Mouse (Mus musculus) embryonic facial prominence, embryonic 14.5 days (tissue): Measurements from ENCODE around the gene Nalcn. TPM values are rescaled to one million over a fixed set of nuclear protein-coding genes. Genes with fewer than 3 reads are reported as not detected.

ENCODE experiments used
- ATAC-seq: fragments of 200-750 bp; cut with Nextera tagmentation; 2 replicates; pipeline ENCODE4 v1.8.0; 2017; ENCODE audit warnings: low read depth, moderate number of reproducible peaks, moderate TSS enrichment
- DNase-seq: peaks from one replicate; pipeline ENCODE4 v3.0.0-alpha.2; 2015; ENCODE audit warnings: low spot score
- H3K27ac ChIP-seq: fragments of 300-500 bp; sonication (generic); replicated peaks from 2 replicates; pipeline ENCODE4 v1.5.1; 2014; ENCODE audit warnings: low read depth, mild to moderate bottlenecking, low read length, moderate library complexity
- H3K27me3 ChIP-seq: fragments of 300-500 bp; sonication (generic); replicated peaks from 2 replicates; pipeline ENCODE4 v1.6.1; 2014; ENCODE audit warnings: low read length; ENCODE audit not compliant: control insufficient read depth, insufficient read depth
- H3K36me3 ChIP-seq: fragments of 300-500 bp; sonication (generic); 2 replicates; pipeline ENCODE4 v1.6.1; 2014; ENCODE audit warnings: low read length, mixed read lengths; ENCODE audit not compliant: control insufficient read depth, insufficient read depth
- H3K4me1 ChIP-seq: fragments of 300-500 bp; sonication (generic); 2 replicates; pipeline ENCODE4 v1.6.1; 2014; ENCODE audit warnings: antibody characterized with exemption, low read length; ENCODE audit not compliant: control insufficient read depth, insufficient read depth
- H3K4me2 ChIP-seq: fragments of 300-500 bp; sonication (generic); 2 replicates; pipeline ENCODE4 v1.6.1; 2014; ENCODE audit warnings: low read depth, mild to moderate bottlenecking, low read length, moderate library complexity, mixed read lengths
- H3K4me3 ChIP-seq: fragments of 300-500 bp; sonication (generic); 2 replicates; pipeline ENCODE4 v1.5.1; 2014; ENCODE audit warnings: low read depth, mild to moderate bottlenecking, low read length
- H3K9ac ChIP-seq: fragments of 300-500 bp; sonication (generic); 2 replicates; pipeline ENCODE4 v1.6.1; 2014; ENCODE audit warnings: low read depth, mild to moderate bottlenecking, low read length, moderate library complexity, mixed read lengths
- H3K9me3 ChIP-seq: fragments of 300-500 bp; sonication (generic); 2 replicates; pipeline ENCODE4 v1.6.1; 2016; ENCODE audit warnings: low read length; ENCODE audit not compliant: control insufficient read depth
- WGBS: fragments of 180-500 bp; shearing (Covaris S2); extraction: QIAGEN DNeasy Blood & Tissue Kit; methylation state at CpG from one replicate; pipeline ENCODE4 v1.1.7; 2014; 5-methylcytosine and 5-hydroxymethylcytosine counted together
- polyA plus RNA-seq: library from polyadenylated mRNA; unstranded; fragments of >200 nt; fragmentation: Nextera tagmentation; extraction: Ambion mirVana; gene quantifications from 2 replicates; pipeline ENCODE4 v1.2.1, GENCODE M21; 2014

The Nalcn gene
- polyA plus RNA-seq, 1 experiment from 2014 or later, result 2.6 TPM

GRCm38 (mm10) chr14:123535636-123536035 is 91.3 kb downstream of the Nalcn start:
- Histone ChIP-seq H3K9me3 (no peaks in the 10 kb centered on the region), H3K27ac (no peak overlapping the region), H3K4me1 (peaks cover 3% of the 10 kb centered on the region; the same call in 1 of the 2 replicates), H3K4me3 (no peak overlapping the region), H3K27me3 (no peaks in the 10 kb centered on the region), H3K9ac (no peak overlapping the region), H3K36me3 (no peaks in the 10 kb centered on the region), H3K4me2 (no peak overlapping the region)
- ATAC-seq, result no peak
- WGBS, result 76% methylated on average over 2 of the region's 2 CpGs
- DNase-seq, result no peak

- H3K9ac ChIP-seq, result no peak overlapping the region
- peaks cover 3% of the 10 kb centered on the region; the same call in 1 of the 2 replicates for H3K4me1 ChIP-seq
- H3K4me3 ChIP-seq, result no peak overlapping the region
- DNase-seq (peak; percentile 32), ATAC-seq (no peak)
- no peaks in the 10 kb centered on the region for H3K9me3 ChIP-seq
- no peak overlapping the region for H3K27ac ChIP-seq
- no peaks in the 10 kb centered on the region for H3K36me3 ChIP-seq
- H3K4me2 ChIP-seq, result no peak overlapping the region
- H3K27me3 ChIP-seq, result no peaks in the 10 kb centered on the region
- 58% methylated on average over 1 of the region's 1 CpGs for WGBS
Observed at GRCm38 (mm10) chr14:123533000-123533399, 93.9 kb downstream of the Nalcn start.

GRCm38 (mm10) chr14:123531271-123531670 is 95.7 kb downstream of the Nalcn start:
- ATAC-seq (no peak), DNase-seq (peak; percentile 52)
- H3K4me3 ChIP-seq, result no peak overlapping the region
- WGBS, result 9% methylated on average over 1 of the region's 1 CpGs
- H3K9me3 ChIP-seq, result no peaks in the 10 kb centered on the region
- H3K27ac ChIP-seq, result no peak overlapping the region
- H3K36me3 ChIP-seq, result no peaks in the 10 kb centered on the region
- H3K4me1 ChIP-seq, result peaks cover 3% of the 10 kb centered on the region; the same call in 1 of the 2 replicates
- H3K27me3 ChIP-seq, result no peaks in the 10 kb centered on the region
- H3K9ac ChIP-seq, result no peak overlapping the region
- H3K4me2 ChIP-seq, result no peak overlapping the region

- Histone ChIP-seq H3K27ac (no peak overlapping the region), H3K4me2 (no peak overlapping the region), H3K9ac (no peak overlapping the region), H3K27me3 (no peaks in the 10 kb centered on the region), H3K9me3 (no peaks in the 10 kb centered on the region), H3K4me3 (no peak overlapping the region), H3K4me1 (peaks cover 3% of the 10 kb centered on the region; the same call in 1 of the 2 replicates), H3K36me3 (no peaks in the 10 kb centered on the region)
- ATAC-seq (no peak), DNase-seq (peak; percentile 33)
Observed at GRCm38 (mm10) chr14:123529143-123529542, 97.8 kb downstream of the Nalcn start.

GRCm38 (mm10) chr14:123513376-123514141 is 113.4 kb downstream of the Nalcn start:
- no peak overlapping the region for H3K4me2 ChIP-seq
- WGBS, result 34% methylated on average over 8 of the region's 8 CpGs
- H3K4me3 ChIP-seq, result no peak overlapping the region
- H3K36me3 ChIP-seq, result no peaks in the 10 kb centered on the region
- no peaks in the 10 kb centered on the region for H3K4me1 ChIP-seq
- DNase-seq (peak; percentile 89), ATAC-seq (peak; percentile 97)
- no peak overlapping the region for H3K27ac ChIP-seq
- H3K27me3 ChIP-seq, result no peaks in the 10 kb centered on the region
- no peaks in the 10 kb centered on the region for H3K9me3 ChIP-seq
- no peak overlapping the region for H3K9ac ChIP-seq

GRCm38 (mm10) chr14:123512923-123513322 is 114.0 kb downstream of the Nalcn start:
- H3K4me2 ChIP-seq, result no peak overlapping the region
- DNase-seq (no peak), ATAC-seq (no peak)
- 58% methylated on average over 2 of the region's 2 CpGs for WGBS
- no peaks in the 10 kb centered on the region for H3K36me3 ChIP-seq
- H3K27me3 ChIP-seq, result no peaks in the 10 kb centered on the region
- H3K27ac ChIP-seq, result no peak overlapping the region
- no peaks in the 10 kb centered on the region for H3K4me1 ChIP-seq
- no peak overlapping the region for H3K4me3 ChIP-seq
- no peak overlapping the region for H3K9ac ChIP-seq
- no peaks in the 10 kb centered on the region for H3K9me3 ChIP-seq

GRCm38 (mm10) chr14:123495544-123495943 is 131.4 kb downstream of the Nalcn start:
- no peak for ATAC-seq
- DNase-seq, result no peak
- H3K4me1 ChIP-seq, result no peaks in the 10 kb centered on the region

GRCm38 (mm10) chr14:123488575-123489207 is 138.3 kb downstream of the Nalcn start:
- H3K27me3 ChIP-seq, result no peaks in the 10 kb centered on the region
- 59% methylated on average over 1 of the region's 1 CpGs for WGBS
- no peaks in the 10 kb centered on the region for H3K9me3 ChIP-seq
- H3K4me1 ChIP-seq, result no peaks in the 10 kb centered on the region
- no peak overlapping the region for H3K4me3 ChIP-seq
- no peak overlapping the region for H3K27ac ChIP-seq
- H3K4me2 ChIP-seq, result no peak overlapping the region
- no peaks in the 10 kb centered on the region for H3K36me3 ChIP-seq
- DNase-seq, result no peak
- no peak for ATAC-seq
- no peak overlapping the region for H3K9ac ChIP-seq

More at GRCm38 (mm10) chr14:123495544-123495943, 131.4 kb downstream of the Nalcn start:
- H3K4me2 ChIP-seq, result no peak overlapping the region
- no peaks in the 10 kb centered on the region for H3K36me3 ChIP-seq
- no peak overlapping the region for H3K27ac ChIP-seq
- no peaks in the 10 kb centered on the region for H3K27me3 ChIP-seq
- no peaks in the 10 kb centered on the region for H3K9me3 ChIP-seq
- no peak overlapping the region for H3K4me3 ChIP-seq
- no peak overlapping the region for H3K9ac ChIP-seq
